Mouse (Mus musculus) liver, embryonic 11.5 days (tissue): ENCODE measurements around the gene Hacl1. TPM values are rescaled to one million over a fixed set of nuclear protein-coding genes. Genes with fewer than 3 reads are reported as not detected.
A peak's percentile ranks its signal among the peaks of the same experiment; 100 is the strongest.

ENCODE experiments used
- ATAC-seq: fragments of 200-750 bp; cut with Nextera tagmentation; replicated peaks from 2 replicates; pipeline ENCODE4 v1.8.0; 2017; ENCODE audit warnings: moderate number of reproducible peaks, mild to moderate bottlenecking, moderate TSS enrichment, moderate library complexity; ENCODE audit not compliant: low FRiP score
- DNase-seq: peaks from one replicate; pipeline ENCODE4 v3.0.0-alpha.2; 2017; ENCODE audit warnings: low spot score
- H3K27ac ChIP-seq: fragments of 300-500 bp; sonication (generic); 2 replicates; pipeline ENCODE4 v1.5.1; 2014; ENCODE audit warnings: mild to moderate bottlenecking, low read depth, low read length, control low read depth
- H3K27me3 ChIP-seq: fragments of 300-500 bp; sonication (generic); replicated peaks from 2 replicates; pipeline ENCODE4 v1.6.1; 2014; ENCODE audit warnings: low read length, mixed read lengths; ENCODE audit not compliant: control insufficient read depth, insufficient read depth
- H3K36me3 ChIP-seq: fragments of 300-500 bp; sonication (generic); 2 replicates; pipeline ENCODE4 v1.6.1; 2014; ENCODE audit warnings: mild to moderate bottlenecking, low read length, moderate library complexity, mixed read lengths; ENCODE audit not compliant: control insufficient read depth, insufficient read depth
- H3K4me1 ChIP-seq: fragments of 300-500 bp; sonication (generic); replicated peaks from 2 replicates; pipeline ENCODE4 v1.6.1; 2014; ENCODE audit warnings: low read length, mixed read lengths; ENCODE audit not compliant: control insufficient read depth, insufficient read depth
- H3K4me2 ChIP-seq: fragments of 300-500 bp; sonication (generic); 2 replicates; pipeline ENCODE4 v1.6.1; 2014; ENCODE audit warnings: mild to moderate bottlenecking, control low read depth, moderate library complexity
- H3K4me3 ChIP-seq: fragments of 300-500 bp; sonication (generic); 2 replicates; pipeline ENCODE4 v1.5.1; 2014; ENCODE audit warnings: low read depth, low read length, control low read depth
- H3K9ac ChIP-seq: fragments of 300-500 bp; sonication (generic); 2 replicates; pipeline ENCODE4 v1.6.1; 2014; ENCODE audit warnings: low read depth, low read length, control low read depth
- H3K9me3 ChIP-seq: fragments of 300-500 bp; sonication (generic); 2 replicates; pipeline ENCODE4 v1.6.1; 2016; ENCODE audit warnings: low read length, inconsistent platforms, mixed read lengths; ENCODE audit not compliant: control insufficient read depth
- WGBS: fragments of 180-500 bp; shearing (Covaris S2); extraction: QIAGEN DNeasy Blood & Tissue Kit; methylation state at CpG from one replicate; pipeline ENCODE4 v1.1.7; 2014; 5-methylcytosine and 5-hydroxymethylcytosine counted together
- polyA plus RNA-seq: library from polyadenylated mRNA; unstranded; fragments of >200 nt; fragmentation: Nextera tagmentation; extraction: Ambion mirVana; gene quantifications from 2 replicates; pipeline ENCODE4 v1.2.1, GENCODE M21; 2014

The Hacl1 gene
- polyA plus RNA-seq, 1 experiment from 2014 or later, result 10.5 TPM

GRCm38 (mm10) chr14:31664100-31664902 is 23.2 kb upstream of the Hacl1 start:
- H3K9me3 ChIP-seq, result no peaks in the 10 kb centered on the region
- no peaks in the 10 kb centered on the region for H3K27me3 ChIP-seq
- H3K36me3 ChIP-seq, result peaks cover 4% of the 10 kb centered on the region; the same call in 1 of the 2 replicates
- H3K9ac ChIP-seq, result no peak overlapping the region
- no peak overlapping the region for H3K4me3 ChIP-seq
- H3K4me1 ChIP-seq, result peaks cover 27% of the 10 kb centered on the region
- peak; percentile 31 for DNase-seq
- no peak overlapping the region for H3K27ac ChIP-seq
- no peak for ATAC-seq
- 67% methylated on average over 18 of the region's 18 CpGs for WGBS
- H3K4me2 ChIP-seq, result no peak overlapping the region

- H3K4me1 ChIP-seq, result peaks cover 27% of the 10 kb centered on the region
- no peak overlapping the region for H3K27ac ChIP-seq
- no peaks in the 10 kb centered on the region for H3K27me3 ChIP-seq
- no peak overlapping the region for H3K4me2 ChIP-seq
- peaks cover 4% of the 10 kb centered on the region; the same call in 1 of the 2 replicates for H3K36me3 ChIP-seq
- ATAC-seq (no peak), DNase-seq (peak; percentile 30)
- no peak overlapping the region for H3K9ac ChIP-seq
- H3K4me3 ChIP-seq, result no peak overlapping the region
- 90% methylated on average over 13 of the region's 13 CpGs for WGBS
- H3K9me3 ChIP-seq, result no peaks in the 10 kb centered on the region
Observed at GRCm38 (mm10) chr14:31663376-31664099, 22.5 kb upstream of the Hacl1 start.

- H3K9ac ChIP-seq, result no peak overlapping the region
- peaks cover 4% of the 10 kb centered on the region; the same call in 1 of the 2 replicates for H3K36me3 ChIP-seq
- peaks cover 27% of the 10 kb centered on the region for H3K4me1 ChIP-seq
- no peaks in the 10 kb centered on the region for H3K9me3 ChIP-seq
- no peaks in the 10 kb centered on the region for H3K27me3 ChIP-seq
- H3K4me2 ChIP-seq, result peak overlapping the region; percentile 67
- no peak overlapping the region; the same call in 1 of the 2 replicates for H3K4me3 ChIP-seq
- H3K27ac ChIP-seq, result peak overlapping the region; percentile 59; the same call in 1 of the 2 replicates
- ATAC-seq, result no peak; the same call in 1 of the 2 replicates
- WGBS, result 31% methylated on average over 9 of the region's 9 CpGs
- peak; percentile 59 for DNase-seq
Observed at GRCm38 (mm10) chr14:31662555-31663211, 21.6 kb upstream of the Hacl1 start.

DNA sequence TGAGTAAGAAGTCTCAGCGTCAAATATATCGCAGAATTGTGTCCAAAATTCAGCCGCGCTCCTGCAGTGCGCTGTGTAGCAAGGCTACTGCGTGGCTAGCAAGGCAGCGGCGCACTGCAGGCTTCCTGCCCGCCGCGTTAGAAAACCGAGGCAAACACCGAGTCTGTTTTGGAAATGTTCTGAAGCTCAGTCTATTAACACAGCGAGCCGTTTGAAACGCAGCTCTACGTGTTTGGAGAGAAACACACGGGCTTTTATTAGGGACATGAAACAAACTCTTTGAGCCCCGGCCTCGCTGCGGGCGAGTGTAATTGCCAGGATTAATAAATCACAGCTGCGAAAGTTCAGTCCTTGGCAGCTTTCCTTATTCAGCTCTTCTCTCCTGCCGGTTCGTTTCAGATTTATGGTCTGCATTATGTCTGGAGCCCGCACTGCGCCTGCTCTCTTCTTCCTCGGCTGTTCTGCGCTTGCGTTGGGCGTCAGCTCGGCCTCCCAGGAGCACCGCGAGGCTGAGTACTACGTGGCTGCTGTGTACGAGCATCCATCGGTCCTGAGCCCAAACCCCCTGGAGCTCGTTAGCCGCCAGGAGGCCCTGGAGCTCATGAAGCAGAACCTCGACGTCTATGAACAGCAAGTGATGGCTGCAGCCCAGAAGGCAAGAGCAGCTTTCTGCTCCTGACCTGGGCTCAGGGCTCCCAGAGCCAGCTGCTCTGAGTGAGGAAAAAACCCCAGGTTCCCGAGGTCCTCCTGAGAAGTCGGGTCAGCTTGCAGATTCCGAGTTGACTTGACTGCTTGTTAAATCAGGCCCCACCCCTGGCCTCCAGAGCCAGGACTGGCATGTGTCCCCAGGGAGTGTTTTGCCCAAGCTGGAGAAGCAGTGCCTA is 20.8 kb upstream of the Hacl1 start:
- DNase-seq (peak; percentile 72), ATAC-seq (peak; percentile 67; the same call in 1 of the 2 replicates)
- H3K4me3 ChIP-seq, result peak overlapping the region; percentile 51
- H3K4me2 ChIP-seq, result peak overlapping the region; percentile 67
- H3K9me3 ChIP-seq, result no peaks in the 10 kb centered on the region
- peak overlapping the region; percentile 37 for H3K9ac ChIP-seq
- no peaks in the 10 kb centered on the region; the same call in 1 of the 2 replicates for H3K36me3 ChIP-seq
- peaks cover 27% of the 10 kb centered on the region for H3K4me1 ChIP-seq
- H3K27me3 ChIP-seq, result no peaks in the 10 kb centered on the region
- H3K27ac ChIP-seq, result peak overlapping the region; percentile 63
- WGBS, result 10% methylated on average over 44 of the region's 44 CpGs

GRCm38 (mm10) chr14:31660312-31661093 is 19.4 kb upstream of the Hacl1 start:
- peaks cover 25% of the 10 kb centered on the region for H3K4me1 ChIP-seq
- H3K27me3 ChIP-seq, result no peaks in the 10 kb centered on the region

DNA sequence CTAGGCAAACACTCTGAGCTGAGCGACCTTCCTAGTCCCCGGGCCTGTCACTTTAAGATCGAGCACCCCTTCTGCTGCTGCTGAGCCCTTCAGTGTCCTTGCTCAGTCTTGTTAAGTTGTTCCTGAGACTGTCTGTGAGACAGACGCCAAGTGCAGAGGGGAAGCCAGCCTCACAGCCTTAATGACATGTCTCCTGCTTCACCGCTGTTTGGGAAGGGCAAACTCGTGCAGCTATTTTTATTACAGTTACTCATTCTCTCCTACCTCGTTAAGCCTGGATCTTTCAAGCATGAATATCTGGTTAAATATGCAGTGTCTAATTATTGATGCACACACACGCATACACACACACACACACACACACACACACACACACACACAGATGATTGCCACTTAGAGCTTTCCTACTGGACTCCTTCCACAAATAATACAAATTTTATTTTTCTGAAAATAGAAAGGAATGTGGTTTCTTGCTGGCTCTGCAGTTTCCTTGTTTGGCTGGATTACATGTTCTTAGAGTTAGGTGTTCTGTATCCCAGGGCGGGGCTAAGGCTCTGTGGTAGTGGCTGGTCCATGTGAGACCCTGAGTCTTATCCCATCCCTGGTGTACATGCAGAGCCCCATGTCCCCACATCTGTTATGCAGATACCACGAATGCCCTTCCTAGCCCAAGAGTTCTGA is 18.6 kb upstream of the Hacl1 start:
- H3K4me2 ChIP-seq, result no peak overlapping the region
- WGBS, result 66% methylated on average over 10 of the region's 10 CpGs
- H3K4me3 ChIP-seq, result no peak overlapping the region
- ATAC-seq, result no peak
- no peaks in the 10 kb centered on the region for H3K36me3 ChIP-seq
- H3K27me3 ChIP-seq, result no peaks in the 10 kb centered on the region
- DNase-seq, result peak; percentile 27
- no peak overlapping the region for H3K9ac ChIP-seq
- peaks cover 23% of the 10 kb centered on the region for H3K4me1 ChIP-seq
- H3K27ac ChIP-seq, result peak overlapping the region; percentile 22; the same call in 1 of the 2 replicates
- H3K9me3 ChIP-seq, result no peaks in the 10 kb centered on the region

More at GRCm38 (mm10) chr14:31660312-31661093, 19.4 kb upstream of the Hacl1 start:
- no peak overlapping the region for H3K4me3 ChIP-seq
- H3K27ac ChIP-seq, result no peak overlapping the region
- no peaks in the 10 kb centered on the region for H3K9me3 ChIP-seq
- ATAC-seq (no peak), DNase-seq (no peak)
- H3K36me3 ChIP-seq, result no peaks in the 10 kb centered on the region
- no peak overlapping the region for H3K4me2 ChIP-seq
- no peak overlapping the region for H3K9ac ChIP-seq
- 82% methylated on average over 7 of the region's 7 CpGs for WGBS

- H3K4me2 ChIP-seq, result no peak overlapping the region
- WGBS, result 90% methylated on average over 8 of the region's 8 CpGs
- peaks cover 20% of the 10 kb centered on the region for H3K4me1 ChIP-seq
- no peak overlapping the region for H3K9ac ChIP-seq
- no peaks in the 10 kb centered on the region for H3K36me3 ChIP-seq
- ATAC-seq (no peak), DNase-seq (peak; percentile 26)
- H3K27me3 ChIP-seq, result no peaks in the 10 kb centered on the region
- H3K4me3 ChIP-seq, result no peak overlapping the region
- no peak overlapping the region for H3K27ac ChIP-seq
- H3K9me3 ChIP-seq, result no peaks in the 10 kb centered on the region
Observed at GRCm38 (mm10) chr14:31658126-31658680, 17.1 kb upstream of the Hacl1 start.
